Mouse (Mus musculus) forebrain, embryonic 11.5 days (tissue): ENCODE results near the gene Evx2. TPM values are rescaled to one million over a fixed set of nuclear protein-coding genes. Genes with fewer than 3 reads are reported as not detected.
A peak's percentile ranks its signal among the peaks of the same experiment; 100 is the strongest.

Source experiments
- ATAC-seq: fragments of 200-750 bp; cut with Nextera tagmentation; replicated peaks from 2 replicates; pipeline ENCODE4 v1.8.0; 2017; ENCODE audit warnings: moderate TSS enrichment; ENCODE audit not compliant: low FRiP score
- DNase-seq: peaks from one replicate; pipeline ENCODE4 v3.0.0-alpha.2; 2017; ENCODE audit warnings: low spot score
- H3K27ac ChIP-seq: fragments of 300-500 bp; sonication (generic); 2 replicates; pipeline ENCODE4 v1.5.1; 2014; ENCODE audit warnings: low read depth, low read length
- H3K27me3 ChIP-seq: fragments of 300-500 bp; sonication (generic); 2 replicates; pipeline ENCODE4 v1.6.1; 2014; ENCODE audit warnings: mild to moderate bottlenecking, low read length, mixed read lengths; ENCODE audit not compliant: control insufficient read depth, insufficient read depth
- H3K36me3 ChIP-seq: fragments of 300-500 bp; sonication (generic); 2 replicates; pipeline ENCODE4 v1.6.1; 2014; ENCODE audit warnings: mild to moderate bottlenecking, low read length, moderate library complexity, mixed read lengths; ENCODE audit not compliant: control insufficient read depth, insufficient read depth
- H3K4me1 ChIP-seq: fragments of 300-500 bp; sonication (generic); replicated peaks from 2 replicates; pipeline ENCODE4 v1.6.1; 2014; ENCODE audit warnings: low read length, mixed read lengths; ENCODE audit not compliant: control insufficient read depth, insufficient read depth
- H3K4me2 ChIP-seq: fragments of 300-500 bp; sonication (generic); 2 replicates; pipeline ENCODE4 v1.6.1; 2014; ENCODE audit warnings: low read depth, mild to moderate bottlenecking, low read length, moderate library complexity, mixed read lengths; ENCODE audit not compliant: severe bottlenecking
- H3K4me3 ChIP-seq: fragments of 300-500 bp; sonication (generic); 2 replicates; pipeline ENCODE4 v1.5.1; 2014; ENCODE audit warnings: low read depth, low read length
- H3K9ac ChIP-seq: fragments of 300-500 bp; sonication (generic); 2 replicates; pipeline ENCODE4 v1.6.1; 2014; ENCODE audit warnings: low read length
- H3K9me3 ChIP-seq: fragments of 300-500 bp; sonication (generic); 2 replicates; pipeline ENCODE4 v1.6.1; 2016; ENCODE audit warnings: low read length, mixed read lengths; ENCODE audit not compliant: control insufficient read depth
- WGBS: fragments of 180-500 bp; shearing (Covaris S2); extraction: QIAGEN DNeasy Blood & Tissue Kit; methylation state at CpG from one replicate; pipeline ENCODE4 v1.1.7; 2014; 5-methylcytosine and 5-hydroxymethylcytosine counted together
- polyA plus RNA-seq: library from polyadenylated mRNA; unstranded; fragments of >200 nt; fragmentation: Nextera tagmentation; extraction: Ambion mirVana; gene quantifications from 2 replicates; pipeline ENCODE4 v1.2.1, GENCODE M21; 2014

Gene Evx2
- polyA plus RNA-seq, 1 experiment from 2014 or later: not detected

- DNase-seq (peak; percentile 81), ATAC-seq (peak; percentile 53; the same call in 1 of the 2 replicates)
- Histone ChIP-seq H3K9me3 (no peaks in the 10 kb centered on the region), H3K36me3 (no peaks in the 10 kb centered on the region), H3K9ac (no peak within 1 kb of the TSS), H3K4me3 (peak within 1 kb of the TSS; percentile 28), H3K27me3 (peaks cover 98% of the 10 kb centered on the region), H3K4me2 (peak within 1 kb of the TSS; percentile 55), H3K27ac (no peak within 1 kb of the TSS), H3K4me1 (peaks cover 3% of the 10 kb centered on the region; the same call in 1 of the 2 replicates)
- under 1% methylated on average over 41 of the region's 43 CpGs for WGBS
Measured at GRCm38 (mm10) chr2:74697567-74698121, 38.3 kb upstream of the Evx2 start, which contains the start of gene Hoxd9. Gene Hoxd9, plus strand, starts transcription at chr2:74697727.

GRCm38 (mm10) chr2:74696442-74697335 lies 37.3 kb upstream of the Evx2 start:
- H3K9ac ChIP-seq: no peak overlapping the region

DNA sequence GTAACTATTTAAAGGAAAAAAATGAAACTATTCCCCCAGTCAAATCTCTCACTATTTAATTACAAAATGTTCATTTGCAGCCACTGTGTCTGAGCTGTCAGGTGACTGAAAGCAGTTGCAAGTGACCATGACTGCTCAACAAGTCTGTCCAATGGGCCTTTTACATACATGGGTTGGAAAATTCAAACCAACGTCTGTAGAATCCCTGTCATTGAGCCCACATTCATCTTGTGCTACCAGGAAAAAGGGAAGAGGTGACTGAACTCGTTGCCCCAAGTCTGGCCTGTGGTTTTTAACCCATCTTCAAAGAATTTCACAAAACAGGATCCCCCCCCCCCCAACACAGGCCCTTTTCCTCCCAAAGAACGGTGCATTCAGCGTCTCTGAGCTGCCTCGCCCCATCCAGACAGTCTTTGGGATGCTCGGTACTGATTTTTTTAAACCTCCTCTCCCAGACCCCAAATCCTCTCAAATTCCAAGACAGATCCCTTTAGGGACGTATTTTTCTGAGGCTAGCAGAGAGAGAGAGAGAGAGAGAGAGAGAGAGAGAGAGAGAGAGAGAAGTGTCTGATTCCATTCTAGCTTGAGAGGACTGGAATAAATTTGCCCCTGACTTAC lies 36.6 kb upstream of the Evx2 start:
- ATAC-seq: no peak
- peak; percentile 50 for DNase-seq
- Histone ChIP-seq H3K36me3 (no peaks in the 10 kb centered on the region), H3K9ac (no peak overlapping the region), H3K4me1 (peaks cover 3% of the 10 kb centered on the region; the same call in 1 of the 2 replicates), H3K27ac (no peak overlapping the region), H3K27me3 (peaks cover 100% of the 10 kb centered on the region), H3K4me2 (no peak overlapping the region), H3K4me3 (no peak overlapping the region), H3K9me3 (no peaks in the 10 kb centered on the region)
- WGBS: 3% methylated on average over 7 of the region's 7 CpGs

More at GRCm38 (mm10) chr2:74696442-74697335, 37.3 kb upstream of the Evx2 start:
- peaks cover 100% of the 10 kb centered on the region for H3K27me3 ChIP-seq
- ATAC-seq (no peak), DNase-seq (peak; percentile 62)
- no peaks in the 10 kb centered on the region for H3K36me3 ChIP-seq
- H3K4me3 ChIP-seq: no peak overlapping the region
- under 1% methylated on average over 34 of the region's 34 CpGs for WGBS
- H3K4me1 ChIP-seq: peaks cover 3% of the 10 kb centered on the region; the same call in 1 of the 2 replicates
- H3K4me2 ChIP-seq: no peak overlapping the region
- no peak overlapping the region for H3K27ac ChIP-seq
- H3K9me3 ChIP-seq: no peaks in the 10 kb centered on the region

- Histone ChIP-seq H3K27me3 (peaks cover 99% of the 10 kb centered on the region), H3K4me3 (no peak overlapping the region), H3K9me3 (no peaks in the 10 kb centered on the region), H3K4me1 (peaks cover 3% of the 10 kb centered on the region; the same call in 1 of the 2 replicates), H3K9ac (no peak overlapping the region), H3K36me3 (no peaks in the 10 kb centered on the region), H3K4me2 (no peak overlapping the region), H3K27ac (no peak overlapping the region)
- DNase-seq (no peak), ATAC-seq (no peak)
- WGBS: 0% methylated on average over 1 of the region's 1 CpGs
Measured at GRCm38 (mm10) chr2:74695383-74695782, 36.0 kb upstream of the Evx2 start.

GRCm38 (mm10) chr2:74694066-74694465 lies 34.7 kb upstream of the Evx2 start:
- ATAC-seq (no peak), DNase-seq (peak; percentile 70)
- H3K9ac ChIP-seq: no peak overlapping the region
- no peaks in the 10 kb centered on the region for H3K9me3 ChIP-seq
- H3K27me3 ChIP-seq: peaks cover 97% of the 10 kb centered on the region
- H3K4me1 ChIP-seq: peaks cover 3% of the 10 kb centered on the region; the same call in 1 of the 2 replicates
- no peak overlapping the region for H3K4me2 ChIP-seq
- WGBS: 3% methylated on average over 16 of the region's 16 CpGs
- no peaks in the 10 kb centered on the region for H3K36me3 ChIP-seq
- no peak overlapping the region for H3K27ac ChIP-seq
- no peak overlapping the region for H3K4me3 ChIP-seq

- H3K4me1 ChIP-seq: peaks cover 3% of the 10 kb centered on the region; the same call in 1 of the 2 replicates
- no peak for ATAC-seq
- 11% methylated on average over 4 of the region's 4 CpGs for WGBS
Measured at GRCm38 (mm10) chr2:74693432-74693827, 34.1 kb upstream of the Evx2 start.

DNA sequence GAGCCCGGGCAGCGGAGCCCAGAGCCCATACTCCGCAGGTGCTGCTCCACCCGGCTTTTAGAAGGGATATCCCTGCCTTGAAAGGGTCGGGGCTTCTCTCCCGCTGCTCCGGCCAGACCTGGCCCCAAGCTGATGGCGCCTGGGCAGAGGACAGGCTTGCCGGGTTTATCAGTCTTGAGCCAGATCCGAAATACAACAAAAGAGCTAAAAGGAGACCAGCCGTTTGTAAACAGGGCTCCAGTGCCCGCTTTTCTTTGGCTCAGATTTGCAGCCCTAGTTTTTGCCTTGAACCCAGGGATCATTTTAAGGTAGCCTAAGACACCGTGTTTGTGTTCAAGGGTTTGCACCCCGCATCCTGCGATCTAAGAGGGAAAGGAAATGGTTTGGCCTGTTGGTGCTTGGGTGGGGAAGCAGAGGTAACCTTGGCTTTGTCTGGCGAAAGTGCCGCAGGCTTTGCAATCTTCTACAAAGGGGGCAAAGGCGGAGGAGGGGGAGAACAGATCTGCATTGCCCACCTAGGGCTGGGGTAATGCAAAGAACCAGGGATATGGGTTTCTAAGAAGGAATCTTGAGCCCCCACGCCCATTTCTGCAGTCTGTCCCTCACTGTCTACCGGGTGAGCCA lies 33.6 kb upstream of the Evx2 start:
- Histone ChIP-seq H3K27me3 (peaks cover 96% of the 10 kb centered on the region), H3K4me3 (no peak overlapping the region), H3K27ac (no peak overlapping the region), H3K9me3 (no peaks in the 10 kb centered on the region), H3K4me1 (peaks cover under 1% of the 10 kb centered on the region; the same call in 1 of the 2 replicates), H3K4me2 (no peak overlapping the region), H3K36me3 (no peaks in the 10 kb centered on the region), H3K9ac (no peak overlapping the region)
- WGBS: 2% methylated on average over 20 of the region's 20 CpGs
- DNase-seq (peak; percentile 57), ATAC-seq (no peak)

More at GRCm38 (mm10) chr2:74693432-74693827, 34.1 kb upstream of the Evx2 start:
- Histone ChIP-seq H3K27ac (no peak overlapping the region), H3K4me3 (no peak overlapping the region), H3K36me3 (no peaks in the 10 kb centered on the region), H3K9me3 (no peaks in the 10 kb centered on the region), H3K9ac (no peak overlapping the region), H3K4me2 (no peak overlapping the region), H3K27me3 (peaks cover 97% of the 10 kb centered on the region)
- DNase-seq: peak; percentile 44
